Mouse (Mus musculus) intestine, embryonic 15.5 days (tissue): ENCODE results near the gene Slc8a2. TPM values are rescaled to one million over a fixed set of nuclear protein-coding genes. Genes with fewer than 3 reads are reported as not detected.

Experiments used
- ATAC-seq: fragments of 200-750 bp; cut with Nextera tagmentation; 2 replicates; pipeline ENCODE4 v1.8.0; 2017; ENCODE audit warnings: moderate TSS enrichment, moderate library complexity
- H3K27ac ChIP-seq: fragments of 300-500 bp; sonication (generic); 2 replicates; pipeline ENCODE4 v1.5.1; 2015; ENCODE audit warnings: mild to moderate bottlenecking, inconsistent platforms
- H3K27me3 ChIP-seq: fragments of 300-500 bp; sonication (generic); replicated peaks from 2 replicates; pipeline ENCODE4 v1.6.1; 2015; ENCODE audit warnings: inconsistent platforms
- H3K36me3 ChIP-seq: fragments of 300-500 bp; sonication (generic); 2 replicates; pipeline ENCODE4 v1.6.1; 2015; ENCODE audit warnings: inconsistent platforms
- H3K4me1 ChIP-seq: fragments of 300-500 bp; sonication (generic); replicated peaks from 2 replicates; pipeline ENCODE4 v1.6.1; 2015; ENCODE audit warnings: inconsistent platforms
- H3K4me2 ChIP-seq: fragments of 300-500 bp; sonication (generic); replicated peaks from 2 replicates; pipeline ENCODE4 v1.6.1; 2015; ENCODE audit warnings: mild to moderate bottlenecking, inconsistent platforms
- H3K4me3 ChIP-seq: fragments of 300-500 bp; sonication (generic); replicated peaks from 2 replicates; pipeline ENCODE4 v1.5.1; 2015; ENCODE audit warnings: inconsistent platforms
- H3K9ac ChIP-seq: fragments of 300-500 bp; sonication (generic); 2 replicates; pipeline ENCODE4 v1.6.1; 2015; ENCODE audit warnings: inconsistent platforms
- H3K9me3 ChIP-seq: fragments of 300-500 bp; sonication (generic); 2 replicates; pipeline ENCODE4 v1.6.1; 2016; ENCODE audit warnings: inconsistent platforms
- WGBS: fragments of 180-500 bp; shearing (Covaris S2); methylation state at CpG from one replicate; pipeline ENCODE4 v1.1.7; 2015; 5-methylcytosine and 5-hydroxymethylcytosine counted together
- polyA plus RNA-seq: library from polyadenylated mRNA; unstranded; fragments of >200 nt; fragmentation: Nextera tagmentation; extraction: Ambion mirVana; gene quantifications from 2 replicates; pipeline ENCODE4 v1.2.1, GENCODE M21; 2015

Slc8a2 gene
- polyA plus RNA-seq, 1 experiment from 2014 or later, result 0.23 TPM

GRCm38 (mm10) chr7:16155132-16155872, 25.7 kb downstream of the Slc8a2 start:
- Histone ChIP-seq H3K27me3 (peaks cover 17% of the 10 kb centered on the region), H3K4me2 (no peak overlapping the region), H3K27ac (no peak overlapping the region), H3K9me3 (no peaks in the 10 kb centered on the region), H3K9ac (no peak overlapping the region), H3K4me3 (no peak overlapping the region), H3K36me3 (no peaks in the 10 kb centered on the region), H3K4me1 (0 out of 2 replicates have a peak, but pooled peaks cover 3% of the 10 kb centered on the region)
- ATAC-seq, result no peak
- WGBS, result 68% methylated on average over 9 of the region's 9 CpGs

GRCm38 (mm10) chr7:16156105-16156714, 26.6 kb downstream of the Slc8a2 start:
- H3K9ac ChIP-seq, result no peak overlapping the region
- no peak overlapping the region for H3K27ac ChIP-seq
- WGBS, result 66% methylated on average over 8 of the region's 8 CpGs

GRCm38 (mm10) chr7:16158735-16159134, 29.1 kb downstream of the Slc8a2 start:
- Histone ChIP-seq H3K9me3 (no peaks in the 10 kb centered on the region), H3K4me3 (no peak overlapping the region; the same call in 1 of the 2 replicates), H3K27me3 (peaks cover 17% of the 10 kb centered on the region), H3K9ac (no peak overlapping the region), H3K36me3 (no peaks in the 10 kb centered on the region), H3K27ac (no peak overlapping the region), H3K4me2 (peak overlapping the region; percentile 49), H3K4me1 (0 out of 2 replicates have a peak, but pooled peaks cover 3% of the 10 kb centered on the region)
- no peak for ATAC-seq
- 10% methylated on average over 39 of the region's 39 CpGs for WGBS

More at GRCm38 (mm10) chr7:16156105-16156714, 26.6 kb downstream of the Slc8a2 start:
- peaks cover 17% of the 10 kb centered on the region for H3K27me3 ChIP-seq
- no peak for ATAC-seq
- no peak overlapping the region for H3K4me2 ChIP-seq
- H3K9me3 ChIP-seq, result no peaks in the 10 kb centered on the region
- no peak overlapping the region for H3K4me3 ChIP-seq
- H3K36me3 ChIP-seq, result no peaks in the 10 kb centered on the region
- H3K4me1 ChIP-seq, result 0 out of 2 replicates have a peak, but pooled peaks cover 3% of the 10 kb centered on the region

- Histone ChIP-seq H3K27ac (no peak overlapping the region), H3K4me2 (no peak overlapping the region), H3K9me3 (no peaks in the 10 kb centered on the region), H3K4me1 (0 out of 2 replicates have a peak, but pooled peaks cover 3% of the 10 kb centered on the region), H3K36me3 (no peaks in the 10 kb centered on the region), H3K9ac (no peak overlapping the region), H3K4me3 (no peak overlapping the region), H3K27me3 (peaks cover 17% of the 10 kb centered on the region)
- 60% methylated on average over 3 of the region's 3 CpGs for WGBS
- peak; percentile 61 for ATAC-seq
Measured at GRCm38 (mm10) chr7:16160702-16161101, 31.1 kb downstream of the Slc8a2 start.

GRCm38 (mm10) chr7:16161302-16161701, 31.7 kb downstream of the Slc8a2 start:
- WGBS, result 89% methylated on average over 9 of the region's 9 CpGs
- H3K36me3 ChIP-seq, result no peaks in the 10 kb centered on the region
- no peak overlapping the region for H3K9ac ChIP-seq
- peaks cover 17% of the 10 kb centered on the region for H3K27me3 ChIP-seq
- H3K9me3 ChIP-seq, result no peaks in the 10 kb centered on the region
- H3K4me1 ChIP-seq, result 0 out of 2 replicates have a peak, but pooled peaks cover 3% of the 10 kb centered on the region
- ATAC-seq, result no peak
- no peak overlapping the region for H3K27ac ChIP-seq
- no peak overlapping the region for H3K4me2 ChIP-seq
- no peak overlapping the region for H3K4me3 ChIP-seq

- ATAC-seq, result no peak
Measured at GRCm38 (mm10) chr7:16162036-16162435, 32.4 kb downstream of the Slc8a2 start.

GRCm38 (mm10) chr7:16172141-16172581, 42.5 kb downstream of the Slc8a2 start:
- Histone ChIP-seq H3K9me3 (no peaks in the 10 kb centered on the region), H3K4me1 (peaks cover 16% of the 10 kb centered on the region), H3K27ac (no peak overlapping the region), H3K36me3 (no peaks in the 10 kb centered on the region), H3K9ac (no peak overlapping the region), H3K27me3 (no peaks in the 10 kb centered on the region), H3K4me3 (no peak overlapping the region), H3K4me2 (no peak overlapping the region)
- WGBS, result 7% methylated on average over 1 of the region's 1 CpGs
- no peak for ATAC-seq

More at GRCm38 (mm10) chr7:16162036-16162435, 32.4 kb downstream of the Slc8a2 start:
- Histone ChIP-seq H3K36me3 (no peaks in the 10 kb centered on the region), H3K9ac (no peak overlapping the region), H3K4me1 (0 out of 2 replicates have a peak, but pooled peaks cover 3% of the 10 kb centered on the region), H3K9me3 (no peaks in the 10 kb centered on the region), H3K4me2 (no peak overlapping the region), H3K4me3 (no peak overlapping the region), H3K27me3 (peaks cover 17% of the 10 kb centered on the region), H3K27ac (no peak overlapping the region)
- 66% methylated on average over 7 of the region's 7 CpGs for WGBS

- H3K27ac ChIP-seq, result no peak overlapping the region
- H3K9ac ChIP-seq, result no peak overlapping the region
- no peak overlapping the region for H3K4me2 ChIP-seq
- H3K4me3 ChIP-seq, result no peak overlapping the region
- peaks cover 16% of the 10 kb centered on the region for H3K4me1 ChIP-seq
- no peak for ATAC-seq
- 41% methylated on average over 1 of the region's 1 CpGs for whole genome bisulfite sequencing
- no peaks in the 10 kb centered on the region for H3K27me3 ChIP-seq
- H3K9me3 ChIP-seq, result no peaks in the 10 kb centered on the region
- H3K36me3 ChIP-seq, result no peaks in the 10 kb centered on the region
Measured at GRCm38 (mm10) chr7:16172586-16173140, 43.0 kb downstream of the Slc8a2 start.

GRCm38 (mm10) chr7:16173146-16173545, 43.5 kb downstream of the Slc8a2 start:
- no peaks in the 10 kb centered on the region for H3K27me3 ChIP-seq
- H3K4me3 ChIP-seq, result no peak overlapping the region
- no peak overlapping the region for H3K27ac ChIP-seq
- H3K4me2 ChIP-seq, result no peak overlapping the region
- H3K4me1 ChIP-seq, result peaks cover 16% of the 10 kb centered on the region
- H3K9me3 ChIP-seq, result no peaks in the 10 kb centered on the region
- 50% methylated on average over 5 of the region's 5 CpGs for WGBS
- H3K9ac ChIP-seq, result no peak overlapping the region
- no peaks in the 10 kb centered on the region for H3K36me3 ChIP-seq
- ATAC-seq, result no peak

- peak within 1 kb of the TSS; percentile 84 for H3K4me2 ChIP-seq
- H3K9me3 ChIP-seq, result no peaks in the 10 kb centered on the region
- peaks cover 9% of the 10 kb centered on the region for H3K36me3 ChIP-seq
- H3K9ac ChIP-seq, result peak within 1 kb of the TSS; percentile 73
- peak; percentile 91 for ATAC-seq
- no peaks in the 10 kb centered on the region for H3K27me3 ChIP-seq
- H3K4me1 ChIP-seq, result peaks cover 16% of the 10 kb centered on the region
- H3K27ac ChIP-seq, result peak within 1 kb of the TSS; percentile 62
- 1% methylated on average over 42 of the region's 42 CpGs for WGBS
- H3K4me3 ChIP-seq, result peak within 1 kb of the TSS; percentile 75
Measured at GRCm38 (mm10) chr7:16174597-16175541, 45.2 kb downstream of the Slc8a2 start, which contains the start of gene Meis3. Meis3 (plus strand) TSS chr7:16175090.

- H3K27ac ChIP-seq, result peak overlapping the region; percentile 62
- peak overlapping the region; percentile 73 for H3K9ac ChIP-seq
- ATAC-seq, result peak; percentile 42; the same call in 1 of the 2 replicates
- H3K4me1 ChIP-seq, result peaks cover 16% of the 10 kb centered on the region
- 0% methylated on average over 10 of the region's 10 CpGs for WGBS
- peak overlapping the region; percentile 75 for H3K4me3 ChIP-seq
- peaks cover 9% of the 10 kb centered on the region for H3K36me3 ChIP-seq
- no peaks in the 10 kb centered on the region for H3K27me3 ChIP-seq
- no peaks in the 10 kb centered on the region for H3K9me3 ChIP-seq
- peak overlapping the region; percentile 84 for H3K4me2 ChIP-seq
Measured at GRCm38 (mm10) chr7:16175542-16175931, 45.9 kb downstream of the Slc8a2 start.
